Mouse (Mus musculus) myocyte (in vitro differentiated cells): ENCODE measurements around the gene Slc26a1.

Experiments used
- E2F4 ChIP-seq: IDR thresholded peaks from one replicate; pipeline ENCODE4 v1.6.1; 2011; ENCODE audit warnings: mild to moderate bottlenecking, control low read depth, moderate library complexity; ENCODE audit not compliant: insufficient read depth
- MAX ChIP-seq: IDR thresholded peaks from one replicate; pipeline ENCODE4 v1.6.1; 2011; ENCODE audit warnings: low read depth, mild to moderate bottlenecking, control low read depth
- POLR2A ChIP-seq: IDR thresholded peaks from one replicate; pipeline ENCODE4 v1.6.1; 2011; ENCODE audit warnings: low read depth, mild to moderate bottlenecking, control low read depth, moderate library complexity; ENCODE audit not compliant: insufficient read length
- POLR2AphosphoS2 ChIP-seq: IDR thresholded peaks from one replicate; pipeline ENCODE4 v1.6.1; 2011; ENCODE audit warnings: low read depth, control low read depth; ENCODE audit not compliant: insufficient read length
- TCF12 ChIP-seq: IDR thresholded peaks from one replicate; pipeline ENCODE4 v1.6.1; 2011; ENCODE audit warnings: mild to moderate bottlenecking, control low read depth; ENCODE audit not compliant: poor library complexity, insufficient read depth, severe bottlenecking
- TCF3 ChIP-seq: IDR thresholded peaks from one replicate; pipeline ENCODE4 v1.6.1; 2011; ENCODE audit warnings: low read depth, control low read depth; ENCODE audit not compliant: insufficient read length
- USF1 ChIP-seq: IDR thresholded peaks from one replicate; pipeline ENCODE4 v1.6.1; 2011; ENCODE audit warnings: low read depth, mild to moderate bottlenecking, control low read depth, moderate library complexity

GRCm38 (mm10) chr5:108668977-108669936 is 6.1 kb downstream of the Slc26a1 start, which contains the start of gene Dgkq:
- TF ChIP-seq USF1 = peak; percentile 85
- TF ChIP-seq TCF12 = no peak
- TF ChIP-seq POLR2A = peak; percentile 56
- peak; percentile 48 for TF ChIP-seq POLR2AphosphoS2
- TF ChIP-seq MAX = no peak
- TF ChIP-seq TCF3 = no peak
- TF ChIP-seq E2F4 = no peak
